Mouse (Mus musculus) lung, adult 2 months (tissue): Measurements from ENCODE around the gene H13. TPM values are rescaled to one million over a fixed set of nuclear protein-coding genes. Genes with fewer than 3 reads are reported as not detected.

Source experiments
- DNase-seq: peaks from one replicate; pipeline ENCODE4 v3.0.0; 2022
- H3K4me1 ChIP-seq: fragments of 200-500 bp; 2 replicates; pipeline ENCODE4 v1.6.1; 2011; ENCODE audit warnings: low read length; ENCODE audit not compliant: control insufficient read depth, insufficient read depth
- H3K4me3 ChIP-seq: fragments of 200-500 bp; replicated peaks from 2 replicates; pipeline ENCODE3; 2011; ENCODE audit warnings: low read depth, mild to moderate bottlenecking, control low read depth, low read length; ENCODE audit errors: extremely low read depth
- CTCF ChIP-seq: fragments of 200-500 bp; IDR thresholded peaks from 2 replicates; pipeline ENCODE4 v1.5.1; 2011; ENCODE audit warnings: mild to moderate bottlenecking, low read length, control low read depth; ENCODE audit not compliant: insufficient read depth
- POLR2A ChIP-seq: fragments of 200-500 bp; IDR thresholded peaks from 2 replicates; pipeline ENCODE4 v1.6.1; 2011; ENCODE audit warnings: low read depth, mild to moderate bottlenecking, control low read depth, low read length, borderline replicate concordance; ENCODE audit errors: extremely low read depth
- WGBS: fragments of 180-500 bp; shearing (Covaris S2); methylation state at CpG from one replicate; pipeline ENCODE4 v1.1.7; 2018; 5-methylcytosine and 5-hydroxymethylcytosine counted together
- polyA plus RNA-seq: library from polyadenylated mRNA; depleted of rRNA; stranded (reverse); fragments of >200 nt; gene quantifications from 2 replicates; pipeline ENCODE4 v1.2.3, GENCODE M21; 2012

Gene H13
- polyA plus RNA-seq, 1 experiment, result 125 TPM

DNA sequence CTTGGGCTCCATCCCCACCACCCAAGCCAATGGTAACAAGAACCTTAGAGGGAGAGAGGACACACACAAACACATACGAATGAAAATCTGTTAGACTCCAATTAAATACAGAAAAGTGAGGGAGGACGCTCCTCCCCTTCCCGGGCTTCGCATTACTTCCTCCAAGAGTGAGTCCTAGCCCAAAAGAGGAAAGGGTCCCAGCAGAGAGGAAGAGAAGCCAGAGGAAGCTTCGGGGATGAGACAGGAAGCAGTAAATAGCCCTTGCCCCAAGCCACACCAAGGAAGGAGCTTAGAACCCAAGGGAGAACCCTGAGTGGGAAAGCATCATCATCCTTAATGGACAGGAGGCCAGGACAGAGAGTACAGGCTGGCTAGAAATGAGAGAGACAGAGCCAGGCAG lies 39.8 kb downstream of the H13 start:
- 62% methylated on average over 5 of the region's 5 CpGs for WGBS

DNA sequence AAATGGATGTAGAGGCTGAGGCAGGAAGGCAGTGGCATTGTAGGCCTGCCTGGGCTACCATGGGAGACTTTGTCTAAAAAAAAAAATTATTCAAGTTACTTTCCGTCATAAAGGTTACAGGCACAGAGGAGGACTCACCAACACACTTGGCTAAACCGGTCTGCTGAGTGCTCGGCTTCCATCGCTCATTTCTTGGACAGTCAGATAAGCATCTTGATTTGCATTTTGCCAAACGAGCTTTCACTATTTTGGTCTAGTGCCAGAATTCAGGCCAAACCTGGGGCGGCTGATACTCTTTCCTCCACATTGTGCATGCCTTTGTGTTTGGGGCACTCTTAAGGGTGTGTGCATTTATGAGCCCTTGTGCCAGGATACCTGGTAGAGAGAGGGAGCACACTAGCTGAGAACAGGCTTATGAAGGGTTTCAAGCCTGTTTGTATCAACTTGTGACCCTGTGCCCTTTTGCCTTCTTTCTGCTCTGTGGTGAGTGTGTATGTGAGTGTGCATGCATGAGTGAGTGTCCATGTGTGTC lies 47.0 kb downstream of the H13 start:
- 24% methylated on average over 6 of the region's 6 CpGs for WGBS
- TF ChIP-seq CTCF (no peak), POLR2A (no peak)

More for the DNA sequence above, 39.8 kb downstream of the H13 start:
- H3K4me3 ChIP-seq, result no peak overlapping the region
- DNase-seq, result no peak
- H3K4me1 ChIP-seq, result peaks cover 14% of the 10 kb centered on the region
- TF ChIP-seq POLR2A (no peak), CTCF (no peak)

GRCm38 (mm10) chr2:152717652-152718051 lies 48.4 kb downstream of the H13 start:
- TF ChIP-seq CTCF (no peak), POLR2A (no peak)

More for the DNA sequence above, 47.0 kb downstream of the H13 start:
- H3K4me1 ChIP-seq, result peaks cover 6% of the 10 kb centered on the region; the same call in 1 of the 2 replicates
- no peak for DNase-seq
- H3K4me3 ChIP-seq, result no peak overlapping the region

GRCm38 (mm10) chr2:152718076-152718475 lies 48.8 kb downstream of the H13 start:
- no peak overlapping the region for H3K4me3 ChIP-seq
- TF ChIP-seq CTCF, result no peak
- TF ChIP-seq POLR2A, result no peak
- 65% methylated on average over 6 of the region's 6 CpGs for WGBS
- H3K4me1 ChIP-seq, result peaks cover 6% of the 10 kb centered on the region; the same call in 1 of the 2 replicates
- no peak for DNase-seq

More at GRCm38 (mm10) chr2:152717652-152718051, 48.4 kb downstream of the H13 start:
- 81% methylated on average over 11 of the region's 11 CpGs for WGBS
- no peak for DNase-seq
- Histone ChIP-seq H3K4me3 (no peak overlapping the region), H3K4me1 (peaks cover 6% of the 10 kb centered on the region; the same call in 1 of the 2 replicates)

GRCm38 (mm10) chr2:152723651-152724331 lies 54.5 kb downstream of the H13 start:
- TF ChIP-seq POLR2A (peak; percentile 76; the same call in 1 of the 2 replicates), CTCF (no peak)
- Histone ChIP-seq H3K4me3 (peak overlapping the region; percentile 19), H3K4me1 (peaks cover 13% of the 10 kb centered on the region)
- no peak for DNase-seq
- WGBS, result 7% methylated on average over 37 of the region's 37 CpGs

DNA sequence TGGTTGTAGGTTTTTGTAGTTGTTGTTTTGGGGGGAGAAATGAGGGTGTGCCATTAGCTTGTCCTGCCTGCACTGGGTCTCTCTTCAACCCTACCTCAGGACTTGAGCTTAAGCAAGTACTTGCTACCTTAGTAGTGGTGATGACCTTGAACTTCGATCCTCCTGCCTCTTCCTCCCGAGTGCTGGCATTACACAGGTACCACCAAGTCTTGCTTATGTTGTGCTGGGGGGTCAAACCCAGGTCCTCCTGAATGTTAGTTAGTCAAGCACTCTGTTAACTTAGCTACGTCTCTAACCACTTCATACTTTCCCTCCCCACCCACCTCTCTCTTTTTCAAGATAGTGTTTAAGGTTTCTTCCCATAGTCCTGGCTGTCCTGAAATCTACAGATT lies 55.1 kb downstream of the H13 start:
- 49% methylated on average over 3 of the region's 3 CpGs for WGBS
- TF ChIP-seq CTCF (no peak), POLR2A (no peak)
- Histone ChIP-seq H3K4me3 (peak overlapping the region; percentile 19), H3K4me1 (peaks cover 18% of the 10 kb centered on the region)
- no peak for DNase-seq

DNA sequence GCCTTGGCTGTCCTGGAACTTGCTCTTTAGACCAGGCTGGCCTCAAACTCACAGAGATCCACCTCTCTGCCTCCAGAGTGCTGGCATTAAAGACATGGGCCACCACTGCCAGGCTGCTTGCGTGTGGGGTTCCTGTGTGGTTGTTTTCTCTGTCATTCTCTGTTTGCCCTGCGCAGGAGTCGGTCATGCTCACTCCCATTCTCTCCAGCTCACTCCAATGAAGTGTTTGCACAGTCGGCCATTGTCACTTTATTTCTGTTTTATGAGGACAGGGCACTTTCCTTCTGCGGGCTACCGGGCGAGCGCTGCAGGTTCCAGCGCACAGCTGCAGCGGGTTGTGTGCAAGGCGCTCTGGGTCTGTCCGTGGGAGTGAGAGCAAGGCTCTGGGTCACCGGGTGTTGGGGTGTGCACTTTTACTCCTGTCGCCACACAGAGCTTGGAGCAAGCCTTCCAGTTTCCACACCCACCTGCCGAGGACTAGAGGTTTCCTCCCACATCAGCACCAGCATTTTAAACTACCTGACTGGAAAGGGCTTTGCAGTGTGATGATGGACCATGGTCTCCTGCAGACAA lies 56.0 kb downstream of the H13 start:
- no peak for DNase-seq
- Histone ChIP-seq H3K4me1 (peaks cover 25% of the 10 kb centered on the region), H3K4me3 (no peak overlapping the region)
- TF ChIP-seq POLR2A, result no peak
- TF ChIP-seq CTCF, result no peak
- 61% methylated on average over 15 of the region's 15 CpGs for WGBS

DNA sequence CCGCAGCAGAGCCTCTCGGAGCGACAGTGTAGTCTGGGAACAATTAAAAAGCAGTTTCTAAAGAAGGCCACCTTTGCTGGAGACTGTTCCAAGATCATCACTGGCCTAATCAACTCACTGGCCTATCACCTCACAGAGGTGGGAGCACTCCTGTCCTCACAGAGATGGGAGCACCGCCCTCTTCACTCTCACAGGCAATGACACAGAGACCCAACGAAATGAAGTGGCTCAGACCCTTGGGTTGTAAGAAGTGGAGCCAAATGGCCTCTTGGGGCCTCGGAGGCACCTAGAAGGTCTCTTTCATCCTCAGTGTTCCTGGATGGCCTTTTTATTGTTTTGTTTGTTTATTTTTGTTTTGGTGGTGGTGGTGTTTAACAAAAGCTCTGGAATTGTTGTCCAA lies 57.0 kb downstream of the H13 start:
- Histone ChIP-seq H3K4me3 (no peak overlapping the region), H3K4me1 (peaks cover 25% of the 10 kb centered on the region)
- no peak for TF ChIP-seq POLR2A
- WGBS, result 86% methylated on average over 6 of the region's 6 CpGs
- no peak for DNase-seq

DNA sequence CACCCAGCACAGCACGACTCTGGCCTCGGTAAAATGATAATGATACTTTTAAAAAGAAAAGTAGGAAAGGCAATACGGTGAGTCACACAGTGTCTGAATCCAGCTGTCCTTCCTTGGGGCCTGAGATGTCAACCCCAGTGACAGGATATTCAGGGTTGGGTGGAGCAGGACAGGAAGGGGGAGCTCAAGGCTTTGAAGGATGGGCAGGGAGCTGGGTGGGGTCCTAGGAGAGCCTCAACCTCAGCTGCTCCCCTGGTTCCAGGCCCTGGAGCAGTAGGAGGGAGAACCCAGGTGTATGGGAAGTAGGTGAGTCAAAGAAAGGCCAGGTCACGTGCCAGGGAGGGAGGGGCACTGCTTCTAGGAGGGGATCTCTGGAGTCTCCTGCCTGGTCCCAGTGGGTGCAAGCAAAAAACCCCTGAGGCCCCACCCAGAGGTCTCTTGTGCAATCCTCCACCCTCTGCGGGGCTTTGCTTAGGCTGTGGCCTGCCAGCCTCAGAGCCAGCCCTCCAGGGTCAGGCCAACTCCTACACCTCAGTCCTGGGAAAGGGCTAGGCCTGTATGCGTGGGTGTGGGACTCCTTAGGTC lies 57.6 kb downstream of the H13 start:
- TF ChIP-seq CTCF (no peak), POLR2A (no peak)
- H3K4me3 ChIP-seq, result no peak overlapping the region
- WGBS, result 22% methylated on average over 6 of the region's 6 CpGs
- no peak for DNase-seq
- peaks cover 25% of the 10 kb centered on the region for H3K4me1 ChIP-seq

- WGBS, result 50% methylated on average over 14 of the region's 14 CpGs
Measured at GRCm38 (mm10) chr2:152727795-152728510, 58.7 kb downstream of the H13 start.

More at GRCm38 (mm10) chr2:152727795-152728510, 58.7 kb downstream of the H13 start:
- peaks cover 25% of the 10 kb centered on the region for H3K4me1 ChIP-seq
- TF ChIP-seq POLR2A (peak; percentile 59; the same call in 1 of the 2 replicates), CTCF (no peak)
- no peak for DNase-seq
- H3K4me3 ChIP-seq, result no peak overlapping the region
